Mouse (Mus musculus): Measurements from ENCODE around the gene Smagp. TPM values are rescaled to one million over a fixed set of nuclear protein-coding genes. Genes with fewer than 3 reads are reported as not detected.

Smagp gene
- total and polyA plus RNA-seq, 3 experiments, result 11.6 to 21.1 (median 12.9) TPM

GRCm38 (mm10) chr15:100573946-100574345, 62.8 kb downstream of the Smagp start:
- Histone ChIP-seq H3K27ac (peak overlapping the region; percentile 7), H3K79me2 (replicated peaks; ENCODE audit: control insufficient read depth, insufficient read depth, low read length) (no peaks in the 10 kb centered on the region), H3K4me3 (no peak overlapping the region), H3K27me3 (ENCODE audit: control insufficient read depth, insufficient read depth, low read length) (no peaks in the 10 kb centered on the region), H3K36me3 (ENCODE audit: control insufficient read depth, insufficient read depth, low read length) (no peaks in the 10 kb centered on the region), H3K4me1 (ENCODE audit: control insufficient read depth, insufficient read depth, low read length) (no peaks in the 10 kb centered on the region), H3K9ac (ENCODE audit: low read depth, low read length) (no peak overlapping the region)
- intact Hi-C loops (cut with DNase I), result no loop called here
- TF ChIP-seq EP300 (IDR thresholded peaks at IDR 0.05; ENCODE audit: insufficient read depth, low read depth, low read length) (no peak), POLR2A (IDR thresholded peaks at IDR 0.05; ENCODE audit: insufficient read depth, low read depth, low read length) (no peak), CTCF (IDR thresholded peaks at IDR 0.05) (no peak)
- no peak for DNase-seq
- 36% methylated on average over 6 of the region's 6 CpGs for WGBS

Small RNAs within 50 kb of the gene (microRNA-seq; reads per million reads assigned to microRNA genes)
- gene Mir6961, result 0 reads per million in 2 experiments

Other genes with a start within 250 kb of the Smagp start
- gene Gm5475, start 214.8 kb downstream of the Smagp start, total RNA-seq (2021), result not detected
- gene Gm5475, start 214.8 kb downstream of the Smagp start, polyA plus RNA-seq (2012; rRNA removed), result not detected in 2 replicates
- gene Slc11a2, start 211.9 kb downstream of the Smagp start, total RNA-seq (2021), result 10 to 100 TPM; 38.9 to 43.7 TPM
- 24.4 and 45.6 TPM in 2 replicates for gene Slc11a2, start 211.9 kb downstream of the Smagp start, polyA plus RNA-seq (2012; rRNA removed)
- 10 to 100 TPM; 13.0 to 13.1 TPM for gene Letmd1, start 167.9 kb downstream of the Smagp start, total RNA-seq (2021)
- gene Letmd1, start 167.9 kb downstream of the Smagp start, polyA plus RNA-seq (2012; rRNA removed), result 31.2 and 32.3 TPM in 2 replicates
- 1 to 10 TPM; 2.1 to 2.7 TPM for gene Csrnp2, start 141.5 kb downstream of the Smagp start, total RNA-seq (2021)
- 1.7 and 3.0 TPM in 2 replicates for gene Csrnp2, start 141.5 kb downstream of the Smagp start, polyA plus RNA-seq (2012; rRNA removed)
- gene Tfcp2, start 84.9 kb downstream of the Smagp start, total RNA-seq (2021), result 10 to 100 TPM; 11.6 to 12.8 TPM
- gene Tfcp2, start 84.9 kb downstream of the Smagp start, polyA plus RNA-seq (2012; rRNA removed), result 6.6 and 8.2 TPM in 2 replicates
- gene Pou6f1, start 37.0 kb downstream of the Smagp start, total RNA-seq (2021), result 10 to 100 TPM in 1 of 2 experiments, 1 to 10 TPM in 1; 8.0 to 11.5 TPM
- gene Pou6f1, start 37.0 kb downstream of the Smagp start, polyA plus RNA-seq (2012; rRNA removed), result 13.7 and 15.7 TPM in 2 replicates
- gene Dazap2, start 21.6 kb downstream of the Smagp start, total RNA-seq (2021), result 100 to 1,000 TPM; 157 to 180 TPM
- gene Dazap2, start 21.6 kb downstream of the Smagp start, polyA plus RNA-seq (2012; rRNA removed), result 486 and 542 TPM in 2 replicates
- gene Bin2, start 32.6 kb upstream of the Smagp start, total RNA-seq (2021), result 1 to 10 TPM; 1.6 to 2.0 TPM
- 1.3 and 3.0 TPM in 2 replicates for gene Bin2, start 32.6 kb upstream of the Smagp start, polyA plus RNA-seq (2012; rRNA removed)
- 1 to 10 TPM in 1 of 2 experiments, under 1 TPM in 1; 0.78 to 1.0 TPM for gene Cela1, start 51.0 kb upstream of the Smagp start, total RNA-seq (2021)
- gene Cela1, start 51.0 kb upstream of the Smagp start, polyA plus RNA-seq (2012; rRNA removed), result 1.3 and 1.7 TPM in 2 replicates
- gene Galnt6, start 92.4 kb upstream of the Smagp start, total RNA-seq (2021), result under 1 TPM; 0.65 to 0.89 TPM
- gene Galnt6, start 92.4 kb upstream of the Smagp start, polyA plus RNA-seq (2012; rRNA removed), result 0.70 and 0.78 TPM in 2 replicates
- gene Slc4a8, start 124.8 kb upstream of the Smagp start, total RNA-seq (2021), result 1 to 10 TPM; 2.8 to 4.1 TPM
- gene Slc4a8, start 124.8 kb upstream of the Smagp start, polyA plus RNA-seq (2012; rRNA removed), result 0.96 and 1.5 TPM in 2 replicates
- gene Scn8a, start 232.9 kb upstream of the Smagp start, total RNA-seq (2021), result under 1 TPM in 1 of 2 experiments, not detected in 1; 0.02 TPM
- 0.09 TPM in 1 of 2 replicates, not detected in the other for gene Scn8a, start 232.9 kb upstream of the Smagp start, polyA plus RNA-seq (2012; rRNA removed)